Mouse (Mus musculus) hematopoietic multipotent progenitor cell, adult 10-12 weeks (in vitro differentiated cells): ENCODE measurements around the gene Kif23. TPM values are rescaled to one million over a fixed set of nuclear protein-coding genes. Genes with fewer than 3 reads are reported as not detected.

Experiments used
- polyA plus RNA-seq: library from polyadenylated mRNA; stranded (reverse); fragments of >175 nt; gene quantifications from 2 replicates; pipeline ENCODE4 v1.2.3, GENCODE M21; 2012; ENCODE audit warnings: low replicate concordance

Kif23 gene
- polyA plus RNA-seq: 4.5 and 10.6 TPM in 2 replicates

DNA sequence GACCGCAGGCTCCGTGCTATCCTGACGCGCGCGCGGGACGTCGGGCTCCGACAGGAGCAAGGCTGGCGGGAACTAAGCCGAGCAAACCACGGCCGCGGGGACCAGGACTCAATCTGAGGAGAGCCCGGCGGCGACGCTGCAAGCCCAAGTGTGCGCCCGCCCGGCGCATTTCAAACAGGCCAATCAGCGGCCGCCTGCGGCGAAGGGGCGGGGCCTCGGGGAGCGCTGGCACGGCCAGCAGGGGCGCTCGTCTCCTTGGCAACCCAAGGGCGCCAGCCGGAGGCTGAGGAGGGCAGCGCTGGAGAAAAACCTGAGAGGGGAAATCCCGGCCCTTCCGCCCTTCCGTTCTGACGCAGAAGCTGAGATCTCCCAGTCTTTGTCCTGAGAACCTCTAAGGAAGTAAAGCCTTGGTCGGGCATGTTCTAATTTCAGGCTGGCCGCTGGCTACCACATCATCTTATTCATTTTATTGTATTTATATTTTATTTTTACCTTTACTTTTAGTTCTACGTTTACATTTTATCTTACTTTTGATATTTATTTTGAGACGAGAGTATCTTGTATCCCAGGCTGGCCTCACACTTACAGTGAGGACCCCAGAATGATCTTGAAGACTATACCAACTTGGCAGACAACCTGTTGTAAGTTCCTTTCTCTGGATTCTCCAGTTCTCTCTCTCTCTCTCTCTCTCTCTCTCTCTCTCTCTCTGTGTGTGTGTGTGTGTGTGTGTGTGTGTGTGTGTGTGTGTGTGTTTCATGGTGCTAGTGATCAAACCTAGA, at the start of gene Kif23:
Gene Kif23 (minus strand): TSS at position 152 of the 779 bp plus-strand sequence.

DNA sequence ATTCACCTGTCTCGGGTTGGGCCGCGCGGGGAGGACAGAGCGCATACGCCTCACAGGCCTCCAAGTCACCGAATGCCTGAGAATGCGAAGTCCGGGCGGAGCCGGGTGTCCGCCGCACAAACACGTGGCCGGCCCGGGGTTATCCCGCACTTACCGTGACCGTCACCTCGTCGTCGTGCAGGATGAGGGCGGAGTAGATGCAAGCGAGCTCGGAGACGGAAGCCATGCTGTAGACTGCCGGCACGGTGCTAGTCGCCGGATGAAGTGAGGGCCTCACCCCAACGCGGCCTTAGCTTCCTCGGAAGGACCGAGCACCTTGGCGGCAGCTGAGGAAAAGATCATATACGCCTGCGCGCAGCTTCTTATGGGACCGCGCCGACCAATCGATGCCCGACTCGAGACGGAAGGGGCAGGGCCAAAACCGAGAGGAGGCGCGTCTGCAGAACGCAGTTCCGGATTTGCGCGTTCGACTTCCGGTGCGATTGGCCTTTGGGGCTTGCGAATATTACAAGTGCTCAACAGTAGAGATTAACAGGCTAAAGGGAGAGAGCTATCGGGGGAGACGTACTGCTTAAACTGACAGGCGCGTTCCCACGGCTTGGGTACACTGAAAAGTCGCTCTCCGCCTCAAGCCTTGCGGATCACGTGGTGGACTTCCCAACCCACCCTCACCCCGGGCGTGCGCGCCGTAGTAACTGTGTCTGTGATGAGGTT, 32.2 kb downstream of the Kif23 start, which contains the start of gene Rplp1:
Gene Rplp1 (minus strand): TSS at position 340 of the 714 bp plus-strand sequence.

Other genes with a start within 250 kb of the Kif23 start
- 2,768 and 27,056 TPM in 2 replicates for gene Rplp1, start 32.2 kb downstream of the Kif23 start, polyA plus RNA-seq
- gene Paqr5, start 80.1 kb upstream of the Kif23 start, polyA plus RNA-seq: 0.28 and 0.45 TPM in 2 replicates
- 4.4 and 10.6 TPM in 2 replicates for gene Glce, start 175.9 kb upstream of the Kif23 start, polyA plus RNA-seq